Mouse (Mus musculus) hindbrain, postnatal 0 days (tissue): ENCODE results near the gene Il31. TPM values are rescaled to one million over a fixed set of nuclear protein-coding genes. Genes with fewer than 3 reads are reported as not detected.

Experiments
- ATAC-seq: fragments of 200-750 bp; cut with Nextera tagmentation; 2 replicates; pipeline ENCODE4 v1.8.0; 2017; ENCODE audit warnings: mild to moderate bottlenecking, moderate TSS enrichment, moderate library complexity
- DNase-seq: peaks from one replicate; pipeline ENCODE4 v3.0.0-alpha.2; 2015; ENCODE audit warnings: low spot score
- H3K27ac ChIP-seq: fragments of 300-500 bp; sonication (generic); 2 replicates; pipeline ENCODE4 v1.5.1; 2014; ENCODE audit warnings: mild to moderate bottlenecking
- H3K27me3 ChIP-seq: fragments of 300-500 bp; sonication (generic); 2 replicates; pipeline ENCODE4 v1.6.1; 2014; ENCODE audit warnings: low read length, mixed read lengths; ENCODE audit not compliant: insufficient read depth
- H3K36me3 ChIP-seq: fragments of 300-500 bp; sonication (generic); 2 replicates; pipeline ENCODE4 v1.6.1; 2014; ENCODE audit warnings: low read length, mixed read lengths; ENCODE audit not compliant: insufficient read depth
- H3K4me1 ChIP-seq: fragments of 300-500 bp; sonication (generic); 2 replicates; pipeline ENCODE4 v1.6.1; 2014; ENCODE audit warnings: antibody characterized with exemption, low read length, mixed read lengths; ENCODE audit not compliant: insufficient read depth
- H3K4me2 ChIP-seq: fragments of 300-500 bp; sonication (generic); 2 replicates; pipeline ENCODE4 v1.6.1; 2014; ENCODE audit warnings: low read depth, mild to moderate bottlenecking, low read length, moderate library complexity, mixed read lengths
- H3K4me3 ChIP-seq: fragments of 300-500 bp; sonication (generic); 2 replicates; pipeline ENCODE4 v1.5.1; 2014; ENCODE audit warnings: low read length
- H3K9ac ChIP-seq: fragments of 300-500 bp; sonication (generic); replicated peaks from 2 replicates; pipeline ENCODE4 v1.6.1; 2014; ENCODE audit warnings: mild to moderate bottlenecking, low read length, moderate library complexity, mixed read lengths
- H3K9me3 ChIP-seq: fragments of 300-500 bp; sonication (generic); 2 replicates; pipeline ENCODE4 v1.6.1; 2016; ENCODE audit warnings: low read length, mixed read lengths
- CTCF ChIP-seq: IDR thresholded peaks from 2 replicates; pipeline ENCODE4 v1.5.1; 2016; ENCODE audit warnings: antibody characterized with exemption, control low read depth, low read depth
- WGBS: fragments of 180-500 bp; shearing (Covaris S2); extraction: QIAGEN DNeasy Blood & Tissue Kit; methylation state at CpG from one replicate; pipeline ENCODE4 v1.1.7; 2014; 5-methylcytosine and 5-hydroxymethylcytosine counted together
- polyA plus RNA-seq: library from polyadenylated mRNA; unstranded; fragments of >200 nt; fragmentation: Nextera tagmentation; extraction: Ambion mirVana; gene quantifications from 2 replicates; pipeline ENCODE4 v1.2.1, GENCODE M21; 2015
- total RNA-seq: library from RNA; depleted of rRNA; stranded (reverse); fragments of >200 nt; gene quantifications from 2 replicates; pipeline ENCODE4 v1.2.3, GENCODE M21; 2014

Il31 gene
- total and polyA plus RNA-seq, 2 experiments from 2014 or later = not detected

GRCm38 (mm10) chr5:123510160-123510559 lies 20.9 kb upstream of the Il31 start, which contains the start of gene B3gnt4:
Gene B3gnt4, plus strand, starts transcription at chr5:123510460.
- H3K4me1 ChIP-seq = peaks cover 4% of the 10 kb centered on the region; the same call in 1 of the 2 replicates
- H3K9ac ChIP-seq = no peak within 1 kb of the TSS
- DNase-seq (no peak), ATAC-seq (no peak)
- peaks cover 15% of the 10 kb centered on the region; the same call in 1 of the 2 replicates for H3K36me3 ChIP-seq
- H3K4me2 ChIP-seq = peak within 1 kb of the TSS; percentile 84
- H3K27ac ChIP-seq = no peak within 1 kb of the TSS
- no peak within 1 kb of the TSS for H3K4me3 ChIP-seq
- 85% methylated on average over 5 of the region's 5 CpGs for WGBS
- no peak for TF ChIP-seq CTCF
- no peaks in the 10 kb centered on the region for H3K27me3 ChIP-seq
- no peaks in the 10 kb centered on the region for H3K9me3 ChIP-seq

GRCm38 (mm10) chr5:123508921-123509320 lies 19.6 kb upstream of the Il31 start:
- DNase-seq = peak; percentile 19
- Histone ChIP-seq H3K4me1 (peaks cover 4% of the 10 kb centered on the region; the same call in 1 of the 2 replicates), H3K36me3 (0 out of 2 replicates have a peak, but pooled peaks cover 9% of the 10 kb centered on the region), H3K9me3 (no peaks in the 10 kb centered on the region), H3K4me2 (peak overlapping the region; percentile 84), H3K9ac (peak overlapping the region; percentile 54), H3K4me3 (peak overlapping the region; percentile 62), H3K27ac (no peak overlapping the region), H3K27me3 (no peaks in the 10 kb centered on the region)
- TF ChIP-seq CTCF = no peak
- 7% methylated on average over 12 of the region's 12 CpGs for WGBS
- ATAC-seq = no peak

DNA sequence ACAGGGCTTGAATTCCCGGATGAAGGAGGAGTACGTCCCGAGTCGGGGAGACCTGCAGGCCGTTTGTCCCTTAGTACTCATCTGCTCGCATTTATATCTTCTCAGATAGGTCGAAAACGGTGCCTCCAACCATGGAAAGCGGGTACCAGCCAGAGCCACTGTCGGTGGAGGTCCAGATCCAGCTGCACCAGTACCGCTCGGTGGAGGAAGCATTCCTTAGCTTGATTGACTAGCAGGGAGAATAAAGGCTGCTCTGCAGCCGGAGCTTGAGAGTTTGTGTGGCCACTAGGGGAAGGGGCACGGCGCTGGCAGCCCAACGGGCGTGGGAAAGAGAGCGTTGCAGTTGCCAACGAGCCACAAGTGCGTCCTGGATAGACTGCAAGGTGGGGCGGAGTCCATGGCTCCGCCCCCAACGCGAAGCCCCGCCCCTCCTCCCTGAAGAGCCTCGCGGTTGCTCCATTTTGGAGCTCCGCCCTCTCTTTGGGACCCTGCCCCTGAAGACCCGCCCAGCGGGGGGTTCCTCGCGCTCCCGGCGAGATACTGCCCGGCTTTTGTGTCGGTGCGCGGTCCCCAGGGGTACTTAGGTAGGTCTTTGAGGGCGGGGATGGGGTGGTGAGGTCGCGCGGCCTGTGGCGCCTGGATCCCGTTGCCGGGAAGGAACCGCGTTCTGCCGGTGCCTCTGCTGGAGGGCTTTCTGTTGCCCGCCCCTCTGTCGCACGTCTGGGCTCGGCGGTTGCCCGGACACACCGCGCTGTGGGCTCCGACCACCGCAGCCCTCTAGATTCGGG lies 18.8 kb upstream of the Il31 start:
- peak; percentile 67 for TF ChIP-seq CTCF
- 0 out of 2 replicates have a peak, but pooled peaks cover 8% of the 10 kb centered on the region for H3K36me3 ChIP-seq
- DNase-seq = peak; percentile 95
- peak overlapping the region; percentile 54 for H3K9ac ChIP-seq
- peak overlapping the region; percentile 62 for H3K4me3 ChIP-seq
- peaks cover 4% of the 10 kb centered on the region; the same call in 1 of the 2 replicates for H3K4me1 ChIP-seq
- H3K27me3 ChIP-seq = no peaks in the 10 kb centered on the region
- peak overlapping the region; percentile 20; the same call in 1 of the 2 replicates for H3K27ac ChIP-seq
- peak; percentile 95 for ATAC-seq
- H3K9me3 ChIP-seq = no peaks in the 10 kb centered on the region
- peak overlapping the region; percentile 84 for H3K4me2 ChIP-seq
- WGBS = 1% methylated on average over 56 of the region's 59 CpGs

DNA sequence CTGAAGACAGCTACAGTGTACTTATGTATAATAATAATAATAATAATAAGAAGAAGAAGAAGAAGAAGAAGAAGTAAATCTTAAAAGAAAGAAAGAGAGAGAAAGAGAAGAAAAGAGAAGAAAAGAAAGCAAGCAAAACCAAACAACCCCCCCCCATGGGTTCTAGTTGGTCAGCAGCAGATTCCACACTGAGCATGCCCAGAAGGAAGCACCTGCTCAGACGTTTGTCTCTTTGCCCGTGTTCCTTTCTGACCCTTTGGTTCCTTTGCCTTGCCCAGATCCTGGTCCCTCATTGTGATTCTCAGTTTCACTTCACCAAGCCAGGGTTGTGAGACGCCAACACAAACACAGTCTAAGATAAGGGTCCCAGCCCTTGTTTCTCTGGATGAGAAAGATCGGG lies 12.7 kb upstream of the Il31 start:
- peaks cover 4% of the 10 kb centered on the region; the same call in 1 of the 2 replicates for H3K4me1 ChIP-seq
- no peak for TF ChIP-seq CTCF
- H3K27ac ChIP-seq = no peak overlapping the region
- H3K36me3 ChIP-seq = no peaks in the 10 kb centered on the region
- no peaks in the 10 kb centered on the region for H3K27me3 ChIP-seq
- ATAC-seq (no peak), DNase-seq (no peak)
- 76% methylated on average over 4 of the region's 4 CpGs for WGBS
- no peaks in the 10 kb centered on the region for H3K9me3 ChIP-seq
- no peak overlapping the region for H3K4me3 ChIP-seq
- no peak overlapping the region for H3K9ac ChIP-seq
- no peak overlapping the region for H3K4me2 ChIP-seq

- Histone ChIP-seq H3K9ac (no peak overlapping the region), H3K4me1 (peaks cover 4% of the 10 kb centered on the region; the same call in 1 of the 2 replicates), H3K27ac (no peak overlapping the region), H3K4me3 (no peak overlapping the region), H3K4me2 (no peak overlapping the region), H3K36me3 (no peaks in the 10 kb centered on the region), H3K9me3 (no peaks in the 10 kb centered on the region), H3K27me3 (no peaks in the 10 kb centered on the region)
- peak; percentile 70 for TF ChIP-seq CTCF
- WGBS = 40% methylated on average over 4 of the region's 4 CpGs
- peak; percentile 71 for DNase-seq
- ATAC-seq = peak; percentile 55; the same call in 1 of the 2 replicates
Observed at GRCm38 (mm10) chr5:123499717-123500116, 10.4 kb upstream of the Il31 start.

DNA sequence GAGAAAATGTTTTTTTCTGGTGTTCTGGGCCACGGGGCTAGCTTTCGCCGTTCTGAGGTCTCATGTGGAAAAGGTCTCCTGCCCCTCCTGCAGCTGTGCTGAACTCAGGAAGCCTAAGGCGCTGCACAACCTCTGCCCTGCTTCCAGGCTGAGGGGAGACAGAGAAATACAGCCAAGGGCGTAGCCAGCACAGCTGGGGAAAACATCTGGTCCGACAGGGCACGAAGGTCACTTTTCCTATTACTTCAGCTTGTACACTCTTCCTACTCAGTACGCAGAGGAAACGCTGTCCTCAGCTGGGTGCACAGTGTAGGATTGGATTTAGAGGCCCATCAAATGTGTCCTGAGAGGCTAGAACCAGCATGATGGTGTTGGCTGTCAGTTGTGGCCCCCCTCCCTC lies 646 bp upstream of the Il31 start:
- H3K27me3 ChIP-seq = no peaks in the 10 kb centered on the region
- DNase-seq = no peak
- H3K4me2 ChIP-seq = no peak overlapping the region
- no peak for TF ChIP-seq CTCF
- ATAC-seq = no peak
- H3K4me3 ChIP-seq = no peak overlapping the region
- peaks cover 7% of the 10 kb centered on the region; the same call in 1 of the 2 replicates for H3K4me1 ChIP-seq
- WGBS = 61% methylated on average over 9 of the region's 9 CpGs
- H3K9ac ChIP-seq = no peak overlapping the region
- no peaks in the 10 kb centered on the region for H3K9me3 ChIP-seq
- no peaks in the 10 kb centered on the region for H3K36me3 ChIP-seq
- H3K27ac ChIP-seq = no peak overlapping the region
